Mouse (Mus musculus) gastrocnemius, postnatal 25 days (tissue): ENCODE data around the gene Usp6nl. TPM values are rescaled to one million over a fixed set of nuclear protein-coding genes. Genes with fewer than 3 reads are reported as not detected.
A peak's percentile ranks its signal among the peaks of the same experiment; 100 is the strongest.

Source experiments
- DNase-seq: peaks from one replicate; pipeline ENCODE4 v3.0.0; 2022
- total RNA-seq, 2 experiments: library from RNA; stranded (reverse); gene quantifications; 1 replicate in 1 of 2; 2 replicates in 1 of 2; pipeline ENCODE4 v1.2.3; 2021

The Usp6nl gene
- total RNA-seq, 2 experiments from 2014 or later: 2.9 to 3.8 TPM

GRCm38 (mm10) chr2:6471110-6471611, 148.7 kb downstream of the Usp6nl start:
- no peak for DNase-seq

GRCm38 (mm10) chr2:6473829-6474228, 151.4 kb downstream of the Usp6nl start:
- DNase-seq: no peak

- DNase-seq: no peak
Measured at GRCm38 (mm10) chr2:6477884-6478283, 155.4 kb downstream of the Usp6nl start.

GRCm38 (mm10) chr2:6478361-6478965, 156.0 kb downstream of the Usp6nl start:
- peak; percentile 38 for DNase-seq

- peak; percentile 70 for DNase-seq
Measured at GRCm38 (mm10) chr2:6478966-6479391, 156.5 kb downstream of the Usp6nl start.

GRCm38 (mm10) chr2:6479620-6480019, 157.2 kb downstream of the Usp6nl start:
- DNase-seq: no peak

- DNase-seq: no peak
Measured at GRCm38 (mm10) chr2:6481966-6482365, 159.5 kb downstream of the Usp6nl start.

- no peak for DNase-seq
Measured at GRCm38 (mm10) chr2:6482411-6482810, 159.9 kb downstream of the Usp6nl start.

- DNase-seq: peak; percentile 51
Measured at GRCm38 (mm10) chr2:6483081-6483992, 160.9 kb downstream of the Usp6nl start.

GRCm38 (mm10) chr2:6484179-6484578, 161.7 kb downstream of the Usp6nl start:
- DNase-seq: peak; percentile 24

- no peak for DNase-seq
Measured at GRCm38 (mm10) chr2:6487566-6488488, 165.4 kb downstream of the Usp6nl start.

GRCm38 (mm10) chr2:6488489-6489056, 166.1 kb downstream of the Usp6nl start:
- no peak for DNase-seq

GRCm38 (mm10) chr2:6490076-6490475, 167.6 kb downstream of the Usp6nl start:
- DNase-seq: no peak

- no peak for DNase-seq
Measured at GRCm38 (mm10) chr2:6490870-6491269, 168.4 kb downstream of the Usp6nl start.

- DNase-seq: no peak
Measured at GRCm38 (mm10) chr2:6493886-6494285, 171.4 kb downstream of the Usp6nl start.

Other genes with a start within 250 kb of the Usp6nl start
- under 1 TPM; 0.43 to 0.97 TPM for gene Proser2, start 192.5 kb upstream of the Usp6nl start, total RNA-seq
- 1 to 10 TPM; 6.1 to 7.4 TPM for gene Echdc3, start 109.6 kb upstream of the Usp6nl start, total RNA-seq